Mouse (Mus musculus): ENCODE data around the gene Zdhhc12. TPM values are rescaled to one million over a fixed set of nuclear protein-coding genes. Genes with fewer than 3 reads are reported as not detected.
A peak's percentile ranks its signal among the peaks of the same experiment; 100 is the strongest.

Gene Zdhhc12
- polyA plus RNA-seq, 1 experiment from 2014 or later: 29.4 TPM

DNA sequence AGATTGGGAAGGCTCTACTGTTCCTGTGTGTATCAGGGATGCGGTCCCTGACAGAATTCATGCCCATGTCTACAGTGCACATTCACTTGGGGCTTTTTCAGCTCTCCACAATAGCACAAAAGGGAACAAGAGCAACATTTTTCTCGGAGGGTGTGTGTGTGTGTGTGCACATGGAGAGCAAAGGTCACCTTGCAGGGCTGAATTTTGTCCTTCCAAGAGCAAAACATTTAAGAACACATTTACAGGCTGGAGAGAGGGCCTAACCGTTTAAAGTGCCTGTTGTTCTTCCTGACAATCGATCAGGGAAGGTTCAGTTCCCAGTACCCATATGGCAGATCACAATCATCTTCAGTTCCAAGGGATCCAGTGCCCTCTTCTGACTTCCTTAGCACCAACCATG, 36.7 kb upstream of the Zdhhc12 start:
- H3K36me3 ChIP-seq (ENCODE audit: control insufficient read depth, insufficient read depth): no peaks in the 10 kb centered on the region
- no peak for ATAC-seq (replicated peaks; ENCODE audit: extremely low read depth, insufficient read depth, low FRiP score)

DNA sequence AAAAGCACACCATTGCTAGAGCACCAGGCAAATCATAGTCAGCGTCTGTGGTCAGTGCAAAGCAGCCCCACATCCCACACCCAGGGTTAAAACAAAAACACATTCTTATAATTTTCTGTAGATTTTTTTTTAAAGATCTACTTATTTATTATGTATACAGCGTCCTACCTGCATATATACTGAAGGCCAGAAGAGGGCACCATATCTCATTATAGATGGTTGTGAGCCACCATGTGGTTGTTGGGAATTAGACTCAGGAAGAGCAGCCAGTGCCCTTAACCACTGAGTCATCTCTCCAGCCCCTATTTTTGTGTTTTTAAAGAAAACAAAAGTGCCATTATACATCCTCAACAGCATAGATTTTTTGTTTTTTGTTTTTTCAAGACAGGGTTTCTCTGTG, 35.3 kb upstream of the Zdhhc12 start:
- WGBS: 21% methylated on average over 2 of the region's 2 CpGs
- ATAC-seq (replicated peaks; ENCODE audit: extremely low read depth, insufficient read depth, low FRiP score): no peak

More for the DNA sequence above, 36.7 kb upstream of the Zdhhc12 start:
- no peak overlapping the region for H3K4me2 ChIP-seq (ENCODE audit: low read depth, low read length)
- peaks cover 17% of the 10 kb centered on the region for H3K4me1 ChIP-seq (ENCODE audit: control insufficient read depth, insufficient read depth, low read length)
- no peak overlapping the region for H3K9ac ChIP-seq (ENCODE audit: low read length)
- 73% methylated on average over 4 of the region's 4 CpGs for WGBS
- no peak overlapping the region for H3K27ac ChIP-seq (ENCODE audit: low read length)
- no peak overlapping the region for H3K4me3 ChIP-seq (ENCODE audit: low read length)
- H3K9me3 ChIP-seq (replicated peaks; ENCODE audit: control insufficient read depth, low read length): no peaks in the 10 kb centered on the region
- no peaks in the 10 kb centered on the region for H3K27me3 ChIP-seq (ENCODE audit: control insufficient read depth, insufficient read depth, low read length)

DNA sequence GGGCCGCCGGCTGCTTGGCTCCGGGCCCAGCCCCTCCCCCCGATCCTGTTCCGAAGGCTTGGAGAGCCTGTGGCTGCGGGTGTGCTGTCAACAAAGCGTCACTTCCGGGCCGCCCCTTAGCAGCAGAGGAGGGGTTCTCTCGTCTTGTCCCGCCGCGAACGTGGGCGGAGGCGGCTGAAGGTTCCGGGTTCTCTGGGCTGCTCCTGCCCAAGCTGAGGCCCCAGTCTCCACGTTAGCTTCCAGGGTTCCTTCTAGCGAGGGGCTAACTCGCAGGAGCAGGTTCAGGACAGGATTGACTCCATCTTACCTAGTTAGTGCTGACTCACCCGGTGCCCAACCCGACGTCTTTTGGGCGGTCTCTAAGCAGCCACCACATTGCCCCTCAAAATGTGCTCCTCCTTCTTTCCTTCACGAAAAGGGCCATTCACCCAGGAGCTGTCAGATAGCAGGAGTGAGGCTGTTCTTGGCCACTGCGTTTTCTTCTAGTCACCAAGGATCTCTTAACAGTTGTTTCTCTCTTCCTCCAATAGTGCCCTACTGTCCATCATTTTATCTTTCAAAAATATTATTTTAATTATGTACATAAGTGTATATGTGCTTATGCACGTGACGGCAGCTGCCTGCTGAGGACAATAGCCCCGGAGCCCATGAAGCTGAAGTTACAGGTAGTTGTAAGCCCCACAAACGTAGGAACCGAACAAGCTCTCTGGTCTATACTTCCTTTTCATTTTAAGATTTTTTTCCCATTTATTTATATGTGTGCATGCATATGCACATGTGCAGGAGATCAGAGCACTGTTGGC, 31.2 kb upstream of the Zdhhc12 start, which contains the start of gene Zer1:
TSS of gene Zer1 (minus strand) at position 114 of the 803 bp plus-strand sequence.
- 9% methylated on average over 29 of the region's 31 CpGs for WGBS
- H3K27me3 ChIP-seq (ENCODE audit: control insufficient read depth, insufficient read depth, low read length): no peaks in the 10 kb centered on the region
- H3K4me1 ChIP-seq (ENCODE audit: control insufficient read depth, insufficient read depth, low read length): peaks cover 13% of the 10 kb centered on the region
- H3K36me3 ChIP-seq (ENCODE audit: control insufficient read depth, insufficient read depth): 0 out of 2 replicates have a peak, but pooled peaks cover 3% of the 10 kb centered on the region
- H3K27ac ChIP-seq (ENCODE audit: low read length): peak within 1 kb of the TSS; percentile 86
- H3K9ac ChIP-seq (ENCODE audit: low read length): peak within 1 kb of the TSS; percentile 88
- no peaks in the 10 kb centered on the region for H3K9me3 ChIP-seq (replicated peaks; ENCODE audit: control insufficient read depth, low read length)
- peak; percentile 97 for ATAC-seq (replicated peaks; ENCODE audit: extremely low read depth, insufficient read depth, low FRiP score)
- H3K4me2 ChIP-seq (ENCODE audit: low read depth, low read length): peak within 1 kb of the TSS; percentile 95
- peak within 1 kb of the TSS; percentile 81 for H3K4me3 ChIP-seq (ENCODE audit: low read length)

More for the DNA sequence above, 35.3 kb upstream of the Zdhhc12 start:
- peaks cover 13% of the 10 kb centered on the region for H3K4me1 ChIP-seq (ENCODE audit: control insufficient read depth, insufficient read depth, low read length)
- no peaks in the 10 kb centered on the region for H3K36me3 ChIP-seq (ENCODE audit: control insufficient read depth, insufficient read depth)
- H3K27me3 ChIP-seq (ENCODE audit: control insufficient read depth, insufficient read depth, low read length): no peaks in the 10 kb centered on the region
- no peak overlapping the region for H3K4me2 ChIP-seq (ENCODE audit: low read depth, low read length)
- H3K27ac ChIP-seq (ENCODE audit: low read length): no peak overlapping the region
- no peaks in the 10 kb centered on the region for H3K9me3 ChIP-seq (replicated peaks; ENCODE audit: control insufficient read depth, low read length)
- no peak overlapping the region for H3K9ac ChIP-seq (ENCODE audit: low read length)
- no peak overlapping the region for H3K4me3 ChIP-seq (ENCODE audit: low read length)

DNA sequence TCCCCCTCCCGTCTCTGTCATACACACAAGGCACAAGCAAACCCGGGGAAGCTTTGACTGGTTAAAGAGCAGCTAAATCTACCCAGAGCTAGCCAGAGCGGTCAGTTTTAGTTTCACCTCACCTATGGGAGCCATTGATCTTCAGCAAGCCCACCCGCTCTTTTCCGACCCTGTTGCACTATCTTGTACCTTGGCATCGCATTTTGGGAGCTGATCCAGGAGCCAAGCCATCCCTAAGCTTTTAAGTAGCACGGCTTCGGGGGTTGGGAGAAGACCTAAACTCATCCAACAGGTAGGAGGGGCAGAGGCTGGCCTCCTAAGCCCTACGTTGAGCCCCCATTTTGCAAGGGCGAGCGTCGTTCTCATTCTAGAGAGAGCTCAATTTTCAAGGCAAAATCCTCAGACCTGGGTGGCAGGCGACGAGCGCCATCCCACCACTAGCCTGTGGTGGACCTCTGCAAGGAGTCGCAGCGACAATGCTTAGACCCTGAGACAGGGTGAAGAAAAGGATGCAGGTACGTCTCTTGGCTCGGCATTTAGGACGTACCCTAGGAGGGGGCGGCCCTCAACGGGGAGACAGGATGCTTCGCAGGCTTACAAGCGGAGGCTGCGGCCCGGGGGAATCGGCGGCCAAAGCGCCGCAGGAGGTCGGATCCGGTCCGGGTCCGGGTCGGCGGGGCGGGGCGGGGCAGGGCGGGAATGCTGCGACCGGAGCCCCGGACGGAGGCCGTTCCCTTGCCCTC, 30.5 kb upstream of the Zdhhc12 start:
- peak overlapping the region; percentile 88 for H3K9ac ChIP-seq (ENCODE audit: low read length)
- 0 out of 2 replicates have a peak, but pooled peaks cover 3% of the 10 kb centered on the region for H3K36me3 ChIP-seq (ENCODE audit: control insufficient read depth, insufficient read depth)
- ATAC-seq (replicated peaks; ENCODE audit: extremely low read depth, insufficient read depth, low FRiP score): no peak; the same call in 1 of the 2 replicates
- peak overlapping the region; percentile 95 for H3K4me2 ChIP-seq (ENCODE audit: low read depth, low read length)
- H3K9me3 ChIP-seq (replicated peaks; ENCODE audit: control insufficient read depth, low read length): no peaks in the 10 kb centered on the region
- WGBS: 1% methylated on average over 40 of the region's 44 CpGs
- peak overlapping the region; percentile 86 for H3K27ac ChIP-seq (ENCODE audit: low read length)
- H3K4me1 ChIP-seq (ENCODE audit: control insufficient read depth, insufficient read depth, low read length): peaks cover 13% of the 10 kb centered on the region
- peak overlapping the region; percentile 81 for H3K4me3 ChIP-seq (ENCODE audit: low read length)
- no peaks in the 10 kb centered on the region for H3K27me3 ChIP-seq (ENCODE audit: control insufficient read depth, insufficient read depth, low read length)

DNA sequence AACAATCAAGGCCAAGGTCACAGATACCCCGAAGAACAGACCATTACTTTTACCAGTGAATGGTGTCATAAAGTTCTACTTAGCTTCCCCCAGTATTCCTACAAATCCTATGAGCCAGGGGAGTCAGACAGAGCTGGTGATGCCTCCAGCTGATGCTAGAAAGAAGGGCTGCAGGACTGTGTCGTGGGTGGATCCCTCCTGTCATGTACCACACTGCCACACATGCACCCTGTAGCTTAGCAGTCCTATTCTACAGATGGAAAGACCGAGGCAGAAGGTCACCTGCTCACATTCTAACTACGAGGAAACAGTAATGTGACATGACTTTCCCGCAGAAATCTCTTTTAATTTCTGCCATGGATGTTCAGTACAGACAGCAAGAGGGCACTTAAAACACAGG, 29.3 kb upstream of the Zdhhc12 start:
- no peak overlapping the region for H3K4me2 ChIP-seq (ENCODE audit: low read depth, low read length)
- peaks cover 13% of the 10 kb centered on the region for H3K4me1 ChIP-seq (ENCODE audit: control insufficient read depth, insufficient read depth, low read length)
- no peak overlapping the region for H3K9ac ChIP-seq (ENCODE audit: low read length)
- H3K27me3 ChIP-seq (ENCODE audit: control insufficient read depth, insufficient read depth, low read length): no peaks in the 10 kb centered on the region
- 84% methylated on average over 5 of the region's 5 CpGs for WGBS
- no peak overlapping the region for H3K4me3 ChIP-seq (ENCODE audit: low read length)
- H3K27ac ChIP-seq (ENCODE audit: low read length): no peak overlapping the region
- ATAC-seq (replicated peaks; ENCODE audit: extremely low read depth, insufficient read depth, low FRiP score): no peak
- 0 out of 2 replicates have a peak, but pooled peaks cover 3% of the 10 kb centered on the region for H3K36me3 ChIP-seq (ENCODE audit: control insufficient read depth, insufficient read depth)
- no peaks in the 10 kb centered on the region for H3K9me3 ChIP-seq (replicated peaks; ENCODE audit: control insufficient read depth, low read length)

DNA sequence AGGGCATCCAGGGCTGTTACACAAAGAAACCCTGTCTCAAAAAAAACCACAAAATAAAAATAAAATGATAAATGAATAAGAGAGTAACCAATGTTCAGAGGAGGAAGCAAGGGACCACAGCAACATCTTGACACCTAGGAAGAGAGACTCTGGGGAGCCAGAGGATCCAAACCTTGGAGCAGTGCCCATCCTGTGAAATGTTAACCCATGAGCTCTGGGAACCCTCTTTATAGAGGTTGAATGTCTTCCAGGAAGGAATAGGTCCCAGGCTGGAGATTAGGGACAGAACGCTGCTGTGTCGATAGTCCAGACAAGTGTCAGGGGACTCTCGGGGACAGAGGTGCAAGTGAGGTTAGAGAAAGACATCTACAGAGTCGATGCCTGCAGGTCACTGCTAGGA, 26.8 kb upstream of the Zdhhc12 start:
- WGBS: 75% methylated on average over 4 of the region's 4 CpGs
- Histone ChIP-seq H3K4me2 (ENCODE audit: low read depth, low read length) (no peak overlapping the region), H3K9me3 (replicated peaks; ENCODE audit: control insufficient read depth, low read length) (no peaks in the 10 kb centered on the region), H3K27ac (ENCODE audit: low read length) (no peak overlapping the region), H3K27me3 (ENCODE audit: control insufficient read depth, insufficient read depth, low read length) (no peaks in the 10 kb centered on the region), H3K36me3 (ENCODE audit: control insufficient read depth, insufficient read depth) (0 out of 2 replicates have a peak, but pooled peaks cover 3% of the 10 kb centered on the region), H3K9ac (ENCODE audit: low read length) (no peak overlapping the region), H3K4me1 (ENCODE audit: control insufficient read depth, insufficient read depth, low read length) (peaks cover 13% of the 10 kb centered on the region), H3K4me3 (ENCODE audit: low read length) (no peak overlapping the region)
- ATAC-seq (replicated peaks; ENCODE audit: extremely low read depth, insufficient read depth, low FRiP score): no peak

DNA sequence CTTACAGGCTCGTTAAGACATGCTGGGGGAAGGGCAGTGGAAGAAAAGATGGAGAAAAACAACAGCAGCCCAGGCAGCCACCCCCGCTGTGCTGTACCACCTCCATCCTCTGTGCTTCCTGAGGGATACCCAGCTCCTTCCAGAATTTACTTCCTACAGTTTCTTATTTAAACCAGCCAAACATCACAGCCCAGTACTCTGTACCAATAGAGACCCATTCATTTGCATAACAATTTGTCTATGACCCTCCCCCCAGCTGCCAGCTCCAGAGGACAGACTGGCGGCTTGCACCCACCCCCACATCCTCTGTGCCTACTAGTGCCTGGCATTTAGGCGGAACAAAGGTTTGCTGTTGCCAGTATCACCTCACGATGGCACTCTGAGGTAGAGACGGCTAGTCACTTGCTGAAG, 26.2 kb upstream of the Zdhhc12 start:
- H3K4me3 ChIP-seq (ENCODE audit: low read length): no peak overlapping the region
- 42% methylated on average over 6 of the region's 6 CpGs for WGBS
- ATAC-seq (replicated peaks; ENCODE audit: extremely low read depth, insufficient read depth, low FRiP score): no peak

DNA sequence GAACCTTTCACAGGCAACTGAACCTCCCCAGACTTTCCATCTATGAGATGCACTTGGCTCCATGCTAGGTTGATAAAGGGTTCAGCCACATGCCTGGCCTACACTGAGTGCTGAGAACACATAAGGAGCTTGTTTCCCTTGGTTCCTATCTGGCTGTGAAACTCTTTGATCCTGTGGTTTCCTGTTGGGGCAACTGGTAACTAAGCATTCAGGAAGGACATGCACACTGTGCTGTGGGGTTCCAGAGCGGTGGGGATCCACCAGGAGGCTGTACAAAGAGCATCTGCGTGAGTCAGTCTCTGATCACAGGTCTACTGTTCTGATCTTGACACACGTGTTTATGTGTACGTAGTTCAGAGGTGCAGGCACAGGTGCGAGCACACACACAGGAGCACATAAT, 19.1 kb upstream of the Zdhhc12 start:
- no peak overlapping the region for H3K4me3 ChIP-seq (ENCODE audit: low read length)
- no peak overlapping the region for H3K4me2 ChIP-seq (ENCODE audit: low read depth, low read length)
- WGBS: 79% methylated on average over 5 of the region's 5 CpGs
- H3K9ac ChIP-seq (ENCODE audit: low read length): no peak overlapping the region
- no peaks in the 10 kb centered on the region for H3K27me3 ChIP-seq (ENCODE audit: control insufficient read depth, insufficient read depth, low read length)
- H3K36me3 ChIP-seq (ENCODE audit: control insufficient read depth, insufficient read depth): peaks cover 22% of the 10 kb centered on the region
- no peaks in the 10 kb centered on the region for H3K9me3 ChIP-seq (replicated peaks; ENCODE audit: control insufficient read depth, low read length)
- H3K27ac ChIP-seq (ENCODE audit: low read length): no peak overlapping the region
- H3K4me1 ChIP-seq (ENCODE audit: control insufficient read depth, insufficient read depth, low read length): no peaks in the 10 kb centered on the region
- ATAC-seq (replicated peaks; ENCODE audit: extremely low read depth, insufficient read depth, low FRiP score): peak; percentile 14; the same call in 1 of the 2 replicates

More for the DNA sequence above, 26.2 kb upstream of the Zdhhc12 start:
- Histone ChIP-seq H3K9ac (ENCODE audit: low read length) (no peak overlapping the region), H3K27me3 (ENCODE audit: control insufficient read depth, insufficient read depth, low read length) (no peaks in the 10 kb centered on the region), H3K36me3 (ENCODE audit: control insufficient read depth, insufficient read depth) (0 out of 2 replicates have a peak, but pooled peaks cover 3% of the 10 kb centered on the region), H3K9me3 (replicated peaks; ENCODE audit: control insufficient read depth, low read length) (no peaks in the 10 kb centered on the region), H3K4me2 (ENCODE audit: low read depth, low read length) (no peak overlapping the region), H3K4me1 (ENCODE audit: control insufficient read depth, insufficient read depth, low read length) (peaks cover 8% of the 10 kb centered on the region), H3K27ac (ENCODE audit: low read length) (no peak overlapping the region)

DNA sequence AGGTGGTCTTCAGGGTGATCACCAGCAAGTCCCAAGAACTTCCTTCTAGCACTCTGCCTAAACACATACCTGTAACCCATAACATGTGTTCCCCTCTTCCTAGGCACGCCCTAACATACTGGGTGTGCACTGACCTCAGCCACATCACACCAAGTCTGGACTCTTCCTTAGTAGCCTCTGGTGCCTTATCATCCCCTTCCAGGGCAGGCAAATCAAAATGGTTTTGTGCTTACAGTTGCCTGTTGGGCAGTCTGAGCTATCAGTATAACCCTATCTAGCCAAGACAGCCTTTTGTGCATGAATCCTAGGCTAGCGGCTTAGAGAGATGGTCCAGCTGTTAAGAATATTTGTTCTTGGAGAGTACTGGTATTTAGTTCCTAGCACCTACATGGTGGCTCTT, 18.1 kb upstream of the Zdhhc12 start:
- Histone ChIP-seq H3K27ac (ENCODE audit: low read length) (no peak overlapping the region), H3K9ac (ENCODE audit: low read length) (no peak overlapping the region), H3K36me3 (ENCODE audit: control insufficient read depth, insufficient read depth) (peaks cover 24% of the 10 kb centered on the region), H3K9me3 (replicated peaks; ENCODE audit: control insufficient read depth, low read length) (no peaks in the 10 kb centered on the region), H3K4me3 (ENCODE audit: low read length) (no peak overlapping the region), H3K4me2 (ENCODE audit: low read depth, low read length) (no peak overlapping the region), H3K27me3 (ENCODE audit: control insufficient read depth, insufficient read depth, low read length) (no peaks in the 10 kb centered on the region), H3K4me1 (ENCODE audit: control insufficient read depth, insufficient read depth, low read length) (no peaks in the 10 kb centered on the region)
- 87% methylated on average over 2 of the region's 2 CpGs for whole genome bisulfite sequencing
- no peak for ATAC-seq (replicated peaks; ENCODE audit: extremely low read depth, insufficient read depth, low FRiP score)

Data from heart, embryonic 16.5 days (tissue).